Mouse (Mus musculus): ENCODE results near the gene Imp4. TPM values are rescaled to one million over a fixed set of nuclear protein-coding genes. Genes with fewer than 3 reads are reported as not detected.

Gene Imp4
- polyA plus RNA-seq, 1 experiment from 2014 or later = 49.3 TPM

- no peak overlapping the region for H3K4me3 ChIP-seq (ENCODE audit: low read depth, low read length)
- peaks cover 14% of the 10 kb centered on the region for H3K4me1 ChIP-seq (ENCODE audit: control insufficient read depth, insufficient read depth, low read length)
- 66% methylated on average over 5 of the region's 5 CpGs for WGBS
- no peak for ATAC-seq
- H3K4me2 ChIP-seq (ENCODE audit: low read length) = no peak overlapping the region
- peaks cover 20% of the 10 kb centered on the region for H3K27me3 ChIP-seq (ENCODE audit: control insufficient read depth, insufficient read depth, low read depth, low read length)
- H3K9me3 ChIP-seq (replicated peaks; ENCODE audit: control insufficient read depth, low read length, poor library complexity, severe bottlenecking) = no peaks in the 10 kb centered on the region
- H3K36me3 ChIP-seq (ENCODE audit: control insufficient read depth, insufficient read depth, low read length) = no peaks in the 10 kb centered on the region
- H3K9ac ChIP-seq (ENCODE audit: low read depth, low read length) = no peak overlapping the region
- no peak overlapping the region for H3K27ac ChIP-seq (ENCODE audit: low read length)
Observed at GRCm38 (mm10) chr1:34469801-34470200, 30.1 kb downstream of the Imp4 start.

GRCm38 (mm10) chr1:34472427-34473300 lies 33.0 kb downstream of the Imp4 start:
- WGBS = 1% methylated on average over 40 of the region's 43 CpGs
- Histone ChIP-seq H3K27me3 (ENCODE audit: control insufficient read depth, insufficient read depth, low read depth, low read length) (peaks cover 20% of the 10 kb centered on the region), H3K9ac (ENCODE audit: low read depth, low read length) (peak overlapping the region; percentile 68), H3K36me3 (ENCODE audit: control insufficient read depth, insufficient read depth, low read length) (no peaks in the 10 kb centered on the region), H3K4me3 (ENCODE audit: low read depth, low read length) (peak overlapping the region; percentile 51), H3K4me2 (ENCODE audit: low read length) (peak overlapping the region; percentile 98), H3K4me1 (ENCODE audit: control insufficient read depth, insufficient read depth, low read length) (peaks cover 12% of the 10 kb centered on the region), H3K9me3 (replicated peaks; ENCODE audit: control insufficient read depth, low read length, poor library complexity, severe bottlenecking) (no peaks in the 10 kb centered on the region), H3K27ac (ENCODE audit: low read length) (no peak overlapping the region)
- ATAC-seq = peak; percentile 43; the same call in 1 of the 2 replicates

GRCm38 (mm10) chr1:34478891-34479655 lies 39.4 kb downstream of the Imp4 start:
- H3K4me2 ChIP-seq (ENCODE audit: low read length) = no peak overlapping the region
- H3K4me1 ChIP-seq (ENCODE audit: control insufficient read depth, insufficient read depth, low read length) = no peaks in the 10 kb centered on the region

GRCm38 (mm10) chr1:34480801-34481200 lies 41.1 kb downstream of the Imp4 start:
- ATAC-seq = no peak
- Histone ChIP-seq H3K27me3 (ENCODE audit: control insufficient read depth, insufficient read depth, low read depth, low read length) (no peaks in the 10 kb centered on the region), H3K4me1 (ENCODE audit: control insufficient read depth, insufficient read depth, low read length) (peaks cover 2% of the 10 kb centered on the region; the same call in 1 of the 2 replicates)

More at GRCm38 (mm10) chr1:34478891-34479655, 39.4 kb downstream of the Imp4 start:
- no peak overlapping the region for H3K9ac ChIP-seq (ENCODE audit: low read depth, low read length)
- no peak overlapping the region for H3K4me3 ChIP-seq (ENCODE audit: low read depth, low read length)
- WGBS = 77% methylated on average over 11 of the region's 11 CpGs
- ATAC-seq = no peak
- no peak overlapping the region for H3K27ac ChIP-seq (ENCODE audit: low read length)
- no peaks in the 10 kb centered on the region for H3K36me3 ChIP-seq (ENCODE audit: control insufficient read depth, insufficient read depth, low read length)
- no peaks in the 10 kb centered on the region; the same call in 1 of the 2 replicates for H3K27me3 ChIP-seq (ENCODE audit: control insufficient read depth, insufficient read depth, low read depth, low read length)
- H3K9me3 ChIP-seq (replicated peaks; ENCODE audit: control insufficient read depth, low read length, poor library complexity, severe bottlenecking) = no peaks in the 10 kb centered on the region

GRCm38 (mm10) chr1:34481920-34482669 lies 42.4 kb downstream of the Imp4 start:
- Histone ChIP-seq H3K27ac (ENCODE audit: low read length) (no peak overlapping the region), H3K4me1 (ENCODE audit: control insufficient read depth, insufficient read depth, low read length) (peaks cover 2% of the 10 kb centered on the region; the same call in 1 of the 2 replicates), H3K9me3 (replicated peaks; ENCODE audit: control insufficient read depth, low read length, poor library complexity, severe bottlenecking) (no peaks in the 10 kb centered on the region), H3K4me3 (ENCODE audit: low read depth, low read length) (no peak overlapping the region), H3K9ac (ENCODE audit: low read depth, low read length) (no peak overlapping the region), H3K36me3 (ENCODE audit: control insufficient read depth, insufficient read depth, low read length) (no peaks in the 10 kb centered on the region), H3K27me3 (ENCODE audit: control insufficient read depth, insufficient read depth, low read depth, low read length) (no peaks in the 10 kb centered on the region), H3K4me2 (ENCODE audit: low read length) (no peak overlapping the region)
- ATAC-seq = no peak
- 78% methylated on average over 5 of the region's 5 CpGs for WGBS

More at GRCm38 (mm10) chr1:34480801-34481200, 41.1 kb downstream of the Imp4 start:
- Histone ChIP-seq H3K9me3 (replicated peaks; ENCODE audit: control insufficient read depth, low read length, poor library complexity, severe bottlenecking) (no peaks in the 10 kb centered on the region), H3K27ac (ENCODE audit: low read length) (no peak overlapping the region), H3K36me3 (ENCODE audit: control insufficient read depth, insufficient read depth, low read length) (no peaks in the 10 kb centered on the region), H3K4me3 (ENCODE audit: low read depth, low read length) (no peak overlapping the region), H3K4me2 (ENCODE audit: low read length) (no peak overlapping the region), H3K9ac (ENCODE audit: low read depth, low read length) (no peak overlapping the region)
- WGBS = 80% methylated on average over 5 of the region's 5 CpGs

GRCm38 (mm10) chr1:34484470-34484869 lies 44.8 kb downstream of the Imp4 start:
- 82% methylated on average over 10 of the region's 10 CpGs for WGBS
- Histone ChIP-seq H3K27me3 (ENCODE audit: control insufficient read depth, insufficient read depth, low read depth, low read length) (no peaks in the 10 kb centered on the region), H3K4me1 (ENCODE audit: control insufficient read depth, insufficient read depth, low read length) (peaks cover 2% of the 10 kb centered on the region; the same call in 1 of the 2 replicates), H3K9me3 (replicated peaks; ENCODE audit: control insufficient read depth, low read length, poor library complexity, severe bottlenecking) (no peaks in the 10 kb centered on the region), H3K27ac (ENCODE audit: low read length) (no peak overlapping the region), H3K4me2 (ENCODE audit: low read length) (no peak overlapping the region), H3K36me3 (ENCODE audit: control insufficient read depth, insufficient read depth, low read length) (no peaks in the 10 kb centered on the region), H3K4me3 (ENCODE audit: low read depth, low read length) (no peak overlapping the region), H3K9ac (ENCODE audit: low read depth, low read length) (no peak overlapping the region)
- ATAC-seq = no peak

GRCm38 (mm10) chr1:34485461-34486188 lies 46.0 kb downstream of the Imp4 start:
- no peak overlapping the region for H3K27ac ChIP-seq (ENCODE audit: low read length)
- H3K4me1 ChIP-seq (ENCODE audit: control insufficient read depth, insufficient read depth, low read length) = peaks cover 2% of the 10 kb centered on the region; the same call in 1 of the 2 replicates
- H3K36me3 ChIP-seq (ENCODE audit: control insufficient read depth, insufficient read depth, low read length) = no peaks in the 10 kb centered on the region
- H3K9me3 ChIP-seq (replicated peaks; ENCODE audit: control insufficient read depth, low read length, poor library complexity, severe bottlenecking) = no peaks in the 10 kb centered on the region
- peak overlapping the region; percentile 71 for H3K4me2 ChIP-seq (ENCODE audit: low read length)
- peak overlapping the region; percentile 56 for H3K9ac ChIP-seq (ENCODE audit: low read depth, low read length)
- peak; percentile 86 for ATAC-seq
- 10% methylated on average over 25 of the region's 25 CpGs for WGBS
- H3K4me3 ChIP-seq (ENCODE audit: low read depth, low read length) = peak overlapping the region; percentile 39
- no peaks in the 10 kb centered on the region for H3K27me3 ChIP-seq (ENCODE audit: control insufficient read depth, insufficient read depth, low read depth, low read length)

- H3K4me2 ChIP-seq (ENCODE audit: low read length) = no peak overlapping the region
- peaks cover 2% of the 10 kb centered on the region; the same call in 1 of the 2 replicates for H3K4me1 ChIP-seq (ENCODE audit: control insufficient read depth, insufficient read depth, low read length)
- no peaks in the 10 kb centered on the region for H3K27me3 ChIP-seq (ENCODE audit: control insufficient read depth, insufficient read depth, low read depth, low read length)
- no peak for ATAC-seq
- no peak overlapping the region for H3K4me3 ChIP-seq (ENCODE audit: low read depth, low read length)
- 94% methylated on average over 3 of the region's 3 CpGs for WGBS
- no peaks in the 10 kb centered on the region for H3K9me3 ChIP-seq (replicated peaks; ENCODE audit: control insufficient read depth, low read length, poor library complexity, severe bottlenecking)
- no peak overlapping the region for H3K9ac ChIP-seq (ENCODE audit: low read depth, low read length)
- no peak overlapping the region for H3K27ac ChIP-seq (ENCODE audit: low read length)
- no peaks in the 10 kb centered on the region for H3K36me3 ChIP-seq (ENCODE audit: control insufficient read depth, insufficient read depth, low read length)
Observed at GRCm38 (mm10) chr1:34487383-34487782, 47.7 kb downstream of the Imp4 start.
